Mouse (Mus musculus): ENCODE measurements around the gene Schip1.

- TF ChIP-seq POLR2A (IDR thresholded peaks at IDR 0.05; ENCODE audit: low read depth, low read length) (no peak), CTCF (conservative IDR thresholded peaks at IDR 0.05; ENCODE audit: insufficient read depth, insufficient read length, low read depth, low read length) (peak; percentile 46)
These were observed 517.6 kb downstream of the Schip1 start for GRCm38 (mm10) chr3:68582103-68582740.

Measured in kidney, adult 2 months (tissue).